Mouse (Mus musculus) ES-E14 (cell line): ENCODE measurements around the gene 2300002M23Rik.

Experiments used
- CHD2 ChIP-seq: IDR thresholded peaks from 2 replicates; pipeline ENCODE4 v1.6.1; 2014; ENCODE audit warnings: mild to moderate bottlenecking, low read depth, low read length, inconsistent platforms
- HCFC1 ChIP-seq: IDR thresholded peaks from 2 replicates; pipeline ENCODE4 v1.6.1; 2012; ENCODE audit warnings: low read length, inconsistent platforms, borderline replicate concordance; ENCODE audit not compliant: insufficient read depth
- MAFK ChIP-seq: IDR thresholded peaks from 2 replicates; pipeline ENCODE4 v1.6.1; 2014; ENCODE audit warnings: mild to moderate bottlenecking, low read depth, low read length, inconsistent platforms; ENCODE audit not compliant: insufficient read depth
- ZC3H11A ChIP-seq: IDR thresholded peaks from 2 replicates; pipeline ENCODE4 v1.6.1; 2012; ENCODE audit warnings: low read depth, mild to moderate bottlenecking, inconsistent platforms, low read length, borderline replicate concordance
- ZNF384 ChIP-seq: IDR thresholded peaks from 2 replicates; pipeline ENCODE4 v1.6.1; 2012; ENCODE audit warnings: low read depth, low read length, inconsistent platforms

- TF ChIP-seq ZNF384 (no peak), CHD2 (no peak), MAFK (no peak), ZC3H11A (no peak), HCFC1 (no peak)
Measured at GRCm38 (mm10) chr17:35538476-35538875, 28.8 kb upstream of the 2300002M23Rik start.
